Mouse (Mus musculus) hindbrain, embryonic 15.5 days (tissue): ENCODE data around the gene Prss41. TPM values are rescaled to one million over a fixed set of nuclear protein-coding genes. Genes with fewer than 3 reads are reported as not detected.
A peak's percentile ranks its signal among the peaks of the same experiment; 100 is the strongest.

ENCODE experiments used
- ATAC-seq: fragments of 200-750 bp; cut with Nextera tagmentation; 2 replicates; pipeline ENCODE4 v1.8.0; 2017; ENCODE audit warnings: low read depth, moderate number of reproducible peaks, moderate TSS enrichment; ENCODE audit not compliant: low FRiP score
- H3K27ac ChIP-seq: fragments of 300-500 bp; sonication (generic); replicated peaks from 2 replicates; pipeline ENCODE4 v1.5.1; 2015; ENCODE audit warnings: mild to moderate bottlenecking, inconsistent platforms
- H3K27me3 ChIP-seq: fragments of 300-500 bp; sonication (generic); 2 replicates; pipeline ENCODE4 v1.6.1; 2015; ENCODE audit warnings: control low read depth, inconsistent platforms
- H3K36me3 ChIP-seq: fragments of 300-500 bp; sonication (generic); 2 replicates; pipeline ENCODE4 v1.6.1; 2015; ENCODE audit warnings: control low read depth, inconsistent platforms
- H3K4me1 ChIP-seq: fragments of 300-500 bp; sonication (generic); replicated peaks from 2 replicates; pipeline ENCODE4 v1.6.1; 2015; ENCODE audit warnings: control low read depth, inconsistent platforms
- H3K4me2 ChIP-seq: fragments of 300-500 bp; sonication (generic); 2 replicates; pipeline ENCODE4 v1.6.1; 2015; ENCODE audit warnings: moderate library complexity, mild to moderate bottlenecking, inconsistent platforms
- H3K4me3 ChIP-seq: fragments of 300-500 bp; sonication (generic); 2 replicates; pipeline ENCODE4 v1.5.1; 2015; ENCODE audit warnings: mild to moderate bottlenecking, inconsistent platforms
- H3K9ac ChIP-seq: fragments of 300-500 bp; sonication (generic); 2 replicates; pipeline ENCODE4 v1.6.1; 2015; ENCODE audit warnings: inconsistent platforms
- H3K9me3 ChIP-seq: fragments of 300-500 bp; sonication (generic); 2 replicates; pipeline ENCODE4 v1.6.1; 2016; ENCODE audit warnings: control low read depth, inconsistent platforms
- WGBS: fragments of 180-500 bp; shearing (Covaris S2); methylation state at CpG from one replicate; pipeline ENCODE4 v1.1.7; 2015; 5-methylcytosine and 5-hydroxymethylcytosine counted together
- microRNA-seq: library from miRNA; unstranded; fragments of <30 nt; microRNA quantifications from one replicate; pipeline ENCODE4, GENCODE M21; 2016
- polyA plus RNA-seq: library from polyadenylated mRNA; unstranded; fragments of >200 nt; fragmentation: Nextera tagmentation; extraction: Ambion mirVana; gene quantifications from 2 replicates; pipeline ENCODE4 v1.2.1, GENCODE M21; 2015

The Prss41 gene
- polyA plus RNA-seq, 1 experiment from 2014 or later, result 1.3 TPM

- 97% methylated on average over 8 of the region's 8 CpGs for WGBS
- Histone ChIP-seq H3K4me1 (peaks cover 24% of the 10 kb centered on the region), H3K9me3 (no peaks in the 10 kb centered on the region)
Measured at GRCm38 (mm10) chr17:23795323-23795722, 48.6 kb downstream of the Prss41 start.

GRCm38 (mm10) chr17:23791079-23791357 is 53.0 kb downstream of the Prss41 start:
- ATAC-seq, result no peak
- Histone ChIP-seq H3K4me3 (peak overlapping the region; percentile 47), H3K36me3 (no peaks in the 10 kb centered on the region), H3K4me2 (peak overlapping the region; percentile 75), H3K9ac (peak overlapping the region; percentile 77), H3K27ac (peak overlapping the region; percentile 92), H3K27me3 (no peaks in the 10 kb centered on the region), H3K9me3 (no peaks in the 10 kb centered on the region), H3K4me1 (peaks cover 37% of the 10 kb centered on the region)
- 48% methylated on average over 2 of the region's 2 CpGs for WGBS

More at GRCm38 (mm10) chr17:23795323-23795722, 48.6 kb downstream of the Prss41 start:
- ATAC-seq, result no peak
- no peak overlapping the region for H3K4me3 ChIP-seq
- 0 out of 2 replicates have a peak, but pooled peaks cover 3% of the 10 kb centered on the region for H3K36me3 ChIP-seq
- H3K4me2 ChIP-seq, result no peak overlapping the region
- no peaks in the 10 kb centered on the region for H3K27me3 ChIP-seq
- no peak overlapping the region for H3K9ac ChIP-seq
- H3K27ac ChIP-seq, result no peak overlapping the region

- Histone ChIP-seq H3K9me3 (no peaks in the 10 kb centered on the region), H3K4me1 (peaks cover 37% of the 10 kb centered on the region), H3K4me3 (peak within 1 kb of the TSS; percentile 47), H3K36me3 (no peaks in the 10 kb centered on the region), H3K9ac (peak within 1 kb of the TSS; percentile 77), H3K27ac (peak within 1 kb of the TSS; percentile 92), H3K27me3 (no peaks in the 10 kb centered on the region), H3K4me2 (peak within 1 kb of the TSS; percentile 75)
- 2% methylated on average over 29 of the region's 29 CpGs for WGBS
- peak; percentile 13; the same call in 1 of the 2 replicates for ATAC-seq
Measured at GRCm38 (mm10) chr17:23790269-23791078, 53.5 kb downstream of the Prss41 start, which contains the start of gene Srrm2. TSS of gene Srrm2 (plus strand) at chr17:23790532.

GRCm38 (mm10) chr17:23789749-23790268 is 54.2 kb downstream of the Prss41 start:
- no peak for ATAC-seq
- no peaks in the 10 kb centered on the region for H3K9me3 ChIP-seq
- H3K4me3 ChIP-seq, result peak overlapping the region; percentile 47
- H3K9ac ChIP-seq, result peak overlapping the region; percentile 77
- WGBS, result 15% methylated on average over 8 of the region's 8 CpGs
- no peaks in the 10 kb centered on the region for H3K27me3 ChIP-seq
- H3K4me2 ChIP-seq, result peak overlapping the region; percentile 75
- peak overlapping the region; percentile 92 for H3K27ac ChIP-seq
- no peaks in the 10 kb centered on the region for H3K36me3 ChIP-seq
- peaks cover 44% of the 10 kb centered on the region for H3K4me1 ChIP-seq

GRCm38 (mm10) chr17:23788973-23789372 is 55.0 kb downstream of the Prss41 start:
- Histone ChIP-seq H3K9me3 (no peaks in the 10 kb centered on the region), H3K27me3 (no peaks in the 10 kb centered on the region), H3K4me2 (no peak overlapping the region), H3K27ac (no peak overlapping the region), H3K4me3 (no peak overlapping the region), H3K36me3 (no peaks in the 10 kb centered on the region), H3K9ac (no peak overlapping the region), H3K4me1 (peaks cover 44% of the 10 kb centered on the region)
- no peak for ATAC-seq
- WGBS, result 93% methylated on average over 4 of the region's 4 CpGs

Small RNA genes lying within 50 kb of the gene (microRNA-seq; reads per million reads assigned to microRNA genes)
- gene Mir5125, result 0.65 reads per million

Other genes with a start within 250 kb of the Prss41 start
- 24.3 and 29.3 TPM in 2 replicates for gene Zfp13, start 244.7 kb downstream of the Prss41 start, polyA plus RNA-seq
- gene Zscan10, start 243.3 kb downstream of the Prss41 start, polyA plus RNA-seq, result 0.05 and 0.25 TPM in 2 replicates
- gene Mmp25, start 198.9 kb downstream of the Prss41 start, polyA plus RNA-seq, result 1.7 TPM in 2 replicates
- 0.13 TPM in 1 of 2 replicates, not detected in the other for gene Bicdl2, start 183.7 kb downstream of the Prss41 start, polyA plus RNA-seq
- gene Hcfc1r1, start 170.6 kb downstream of the Prss41 start, polyA plus RNA-seq, result 127 and 138 TPM in 2 replicates
- 40.5 and 43.5 TPM in 2 replicates for gene Thoc6, start 170.3 kb downstream of the Prss41 start, polyA plus RNA-seq
- 3.3 and 5.3 TPM in 2 replicates for gene Tnfrsf12a, start 166.7 kb downstream of the Prss41 start, polyA plus RNA-seq
- gene Cldn6, start 164.9 kb downstream of the Prss41 start, polyA plus RNA-seq, result 0.38 and 0.66 TPM in 2 replicates
- gene Cldn9, start 160.1 kb downstream of the Prss41 start, polyA plus RNA-seq, result 1.2 and 1.8 TPM in 2 replicates
- gene 1520401A03Rik, start 121.4 kb downstream of the Prss41 start, polyA plus RNA-seq, result 0.13 and 0.41 TPM in 2 replicates
- gene Pkmyt1, start 117.8 kb downstream of the Prss41 start, polyA plus RNA-seq, result 19.8 and 21.8 TPM in 2 replicates
- 67.0 and 75.2 TPM in 2 replicates for gene Paqr4, start 103.3 kb downstream of the Prss41 start, polyA plus RNA-seq
- gene Kremen2, start 98.3 kb downstream of the Prss41 start, polyA plus RNA-seq, result 1.5 TPM in 2 replicates
- 204 and 209 TPM in 2 replicates for gene Flywch1, start 72.6 kb downstream of the Prss41 start, polyA plus RNA-seq
- 79.4 and 83.9 TPM in 2 replicates for gene Flywch2, start 58.1 kb downstream of the Prss41 start, polyA plus RNA-seq
- 480 and 502 TPM in 2 replicates for gene Srrm2, start 53.6 kb downstream of the Prss41 start, polyA plus RNA-seq
- 1,257 and 1,293 TPM in 2 replicates for gene Elob, start 15.0 kb downstream of the Prss41 start, polyA plus RNA-seq
- gene Prss33, start 8.1 kb downstream of the Prss41 start, polyA plus RNA-seq, result 0.17 and 0.35 TPM in 2 replicates
- not detected in 2 replicates for gene Prss32, start 317 bp downstream of the Prss41 start, polyA plus RNA-seq
- gene Prss21, start 23.9 kb upstream of the Prss41 start, polyA plus RNA-seq, result not detected in 2 replicates
- not detected in 2 replicates for gene Dcpp1, start 36.7 kb upstream of the Prss41 start, polyA plus RNA-seq
- gene Dcpp2, start 36.7 kb upstream of the Prss41 start, polyA plus RNA-seq, result not detected in 2 replicates
- gene Dcpp3, start 73.3 kb upstream of the Prss41 start, polyA plus RNA-seq, result not detected in 2 replicates
- gene Sbp, start 97.5 kb upstream of the Prss41 start, polyA plus RNA-seq, result not detected in 2 replicates
- gene Sbpl, start 111.1 kb upstream of the Prss41 start, polyA plus RNA-seq, result not detected in 2 replicates
- 0.18 TPM in 1 of 2 replicates, not detected in the other for gene Prss30, start 136.4 kb upstream of the Prss41 start, polyA plus RNA-seq
- not detected in 2 replicates for gene Prss22, start 153.9 kb upstream of the Prss41 start, polyA plus RNA-seq
- gene Prss27, start 194.0 kb upstream of the Prss41 start, polyA plus RNA-seq, result 0.31 and 0.34 TPM in 2 replicates
- 75.9 and 77.3 TPM in 2 replicates for gene Kctd5, start 229.3 kb upstream of the Prss41 start, polyA plus RNA-seq